Mouse (Mus musculus) gastrocnemius, postnatal 25 days (tissue): ENCODE data around the gene Col6a6. TPM values are rescaled to one million over a fixed set of nuclear protein-coding genes. Genes with fewer than 3 reads are reported as not detected.
"Not testable (repeated sequence)": the region's sequence is repeated elsewhere in the genome, so short reads cannot be mapped to it uniquely, and the experiment has no call there.

Source experiments
- DNase-seq: peaks from one replicate; pipeline ENCODE4 v3.0.0; 2022
- long read RNA-seq, 2 experiments: library from polyadenylated mRNA; stranded (forward); transcript quantifications; one replicate each; pipeline ENCODE4 v2.0.0; 2021
- total RNA-seq, 2 experiments: library from RNA; stranded (reverse); gene quantifications; 1 replicate in 1 of 2; 2 replicates in 1 of 2; pipeline ENCODE4 v1.2.3; 2021

Col6a6 gene
- total RNA-seq = 1 to 10 TPM; 4.4 to 4.7 TPM
- long read RNA-seq, experiment 1 = 0 reads
- long read RNA-seq, experiment 2, partial matches to known transcripts = 1 of 1 reads
- long read RNA-seq, experiment 2, other reads (novel, unspliced or antisense) = 0 of 1 reads

DNA sequence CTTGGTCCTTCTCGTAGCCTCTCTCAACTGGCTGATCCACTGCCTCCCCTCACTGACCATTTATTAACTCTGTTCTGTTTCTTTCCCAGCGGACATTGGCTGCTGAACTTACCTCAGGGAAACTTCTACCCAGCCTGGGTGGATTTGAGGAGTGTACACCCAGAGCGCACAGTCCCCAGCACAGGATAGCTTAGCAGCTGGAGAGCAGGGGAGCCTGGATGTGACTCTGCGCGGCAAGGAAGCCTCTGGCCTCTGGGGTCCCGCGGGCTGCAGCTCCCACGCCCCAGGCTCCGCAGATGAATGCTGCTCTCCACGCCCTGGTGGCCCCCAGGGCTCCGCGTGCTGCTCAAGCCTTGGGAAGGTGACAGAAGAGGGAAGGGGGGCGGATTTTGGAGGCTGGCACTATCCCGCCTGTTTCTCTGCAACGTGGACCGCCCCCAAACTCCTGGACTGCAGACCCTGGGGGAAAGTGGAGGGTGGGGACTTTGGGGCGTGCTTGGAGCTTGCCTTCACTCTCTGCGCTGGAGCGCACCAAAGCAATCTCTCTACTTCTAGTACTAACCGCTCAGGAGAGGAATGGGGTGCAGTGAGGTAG lies at the start of gene Col6a6:
TSS of gene Col6a6 (minus strand) at position 370 of the 595 bp plus-strand sequence.
- DNase-seq = peak; percentile 19

DNA sequence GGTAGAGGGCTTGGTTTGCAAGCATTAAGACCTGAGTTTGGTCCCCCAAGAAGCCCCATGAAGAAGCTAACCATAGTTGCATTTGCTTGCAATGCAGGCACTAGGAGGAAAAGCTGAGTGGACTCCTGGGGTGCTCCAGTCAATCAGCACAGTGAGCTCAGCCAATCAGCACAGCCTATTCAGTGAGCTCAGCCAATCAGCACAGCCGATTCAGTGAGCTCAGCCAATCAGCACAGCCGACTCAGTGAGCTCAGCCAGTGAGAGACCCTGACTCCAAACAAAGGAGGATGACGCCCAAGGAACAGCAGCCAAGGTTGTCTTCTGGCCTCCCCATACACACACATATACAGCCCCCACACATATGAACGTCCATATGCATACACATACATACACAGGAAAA lies 48.2 kb upstream of the Col6a6 start:
- DNase-seq = no peak

DNA sequence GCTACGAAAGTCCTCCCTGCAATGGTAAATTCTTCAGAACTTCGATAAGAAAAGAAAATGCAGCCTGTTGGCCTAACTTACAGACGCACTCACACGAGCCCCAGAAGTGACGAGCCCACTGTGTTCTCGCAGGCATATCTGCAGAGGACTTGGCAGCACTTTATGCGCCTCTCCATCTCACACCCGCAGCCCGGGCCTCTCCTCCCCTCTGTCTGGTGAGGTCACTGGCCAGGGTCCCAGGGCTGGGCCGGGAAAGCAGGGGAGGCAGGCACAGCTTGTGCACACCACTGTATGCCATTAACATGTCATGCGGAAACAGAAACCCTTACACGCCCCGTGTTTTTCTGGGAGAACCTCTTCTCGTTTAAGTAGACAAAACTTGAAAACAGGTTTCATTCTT lies 43.7 kb upstream of the Col6a6 start:
- peak; percentile 19 for DNase-seq

DNA sequence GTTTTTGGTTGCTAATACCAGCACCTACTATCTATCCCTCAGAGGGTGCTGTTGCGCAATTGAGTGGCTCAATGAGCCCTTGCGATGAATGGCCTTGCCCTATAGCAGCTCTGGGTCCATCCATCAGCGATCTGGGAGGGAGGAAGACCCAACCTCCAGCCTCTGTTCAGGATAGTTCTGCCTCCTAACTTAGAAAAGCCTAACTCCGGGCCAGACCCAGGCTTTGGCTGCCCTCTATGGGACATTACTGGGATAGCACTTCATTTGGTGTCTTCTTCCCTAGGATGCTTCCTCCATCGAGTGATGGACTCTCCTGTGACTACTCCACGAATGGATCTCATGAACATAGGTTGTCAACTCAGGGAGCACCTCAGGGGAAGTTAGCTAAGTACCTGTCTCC lies 29.8 kb upstream of the Col6a6 start:
- peak; percentile 16 for DNase-seq

DNA sequence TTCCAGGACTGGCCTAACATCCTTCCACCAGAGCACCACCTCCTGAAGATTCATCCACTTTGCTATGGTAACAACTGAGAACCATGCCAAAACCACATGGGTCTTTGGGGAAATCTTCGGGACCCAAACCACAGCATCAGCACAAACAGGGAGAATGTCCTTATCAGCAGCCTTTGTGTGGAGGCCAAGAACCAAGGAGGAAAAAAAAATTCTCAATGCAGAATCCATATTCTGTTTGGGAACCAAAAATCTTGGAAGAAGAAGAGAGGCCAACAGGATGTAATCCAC lies 24.8 kb upstream of the Col6a6 start:
- no peak for DNase-seq

DNA sequence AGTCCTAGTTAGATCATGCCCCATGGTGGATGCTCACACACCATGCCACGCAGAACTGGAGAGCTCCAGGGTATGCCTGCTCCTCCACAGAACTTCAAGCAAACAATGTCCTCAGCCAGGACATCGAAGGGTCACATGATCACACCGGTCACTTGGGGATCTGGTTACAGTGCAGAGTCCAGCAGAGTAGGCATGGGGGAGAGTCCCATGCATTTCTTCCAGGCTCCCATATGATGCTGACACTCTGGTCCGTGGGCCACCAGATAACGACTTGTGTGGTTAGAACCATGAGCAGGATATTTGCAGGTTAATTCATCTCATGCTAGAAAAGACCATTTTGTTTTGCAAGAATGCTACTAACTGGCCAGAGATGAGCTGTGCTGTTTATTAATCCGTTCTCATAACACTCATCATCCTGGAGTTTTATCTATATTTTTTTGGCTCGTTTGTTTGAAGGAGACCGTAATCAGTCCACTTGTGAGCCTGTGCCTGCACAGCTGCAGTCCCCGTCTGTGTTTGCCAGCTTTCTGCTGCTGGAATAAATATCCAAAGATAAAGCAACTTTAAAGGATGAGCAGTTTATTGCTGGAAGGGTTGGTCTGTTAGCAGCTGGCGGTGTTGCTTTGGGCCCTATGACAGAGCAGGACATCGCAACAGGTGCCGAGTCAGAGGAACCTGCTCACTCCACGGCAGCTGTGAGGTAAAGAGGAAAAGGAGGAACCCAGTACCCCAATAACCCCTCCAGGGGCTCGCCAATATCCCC lies 24.2 kb upstream of the Col6a6 start:
- DNase-seq = peak; percentile 21

DNA sequence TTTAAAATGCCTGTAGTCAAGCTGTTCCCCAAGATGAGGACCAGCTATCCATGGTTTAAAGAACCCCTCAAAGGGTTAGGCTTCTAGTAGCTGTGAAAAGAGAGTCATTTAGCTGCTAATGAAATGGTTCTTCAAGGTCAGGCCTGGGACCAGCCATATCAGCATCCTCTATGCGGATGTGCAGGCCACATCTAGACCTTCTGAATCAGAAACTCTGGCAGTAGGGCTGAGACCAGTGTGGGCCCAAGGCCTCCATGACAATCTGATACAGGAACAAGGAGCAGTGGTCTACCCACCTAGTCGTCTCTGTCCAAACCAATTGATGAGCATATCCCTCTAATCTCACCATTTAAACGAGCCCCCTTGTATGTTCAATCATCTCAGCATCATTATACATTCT lies 23.1 kb upstream of the Col6a6 start:
- no peak for DNase-seq

DNA sequence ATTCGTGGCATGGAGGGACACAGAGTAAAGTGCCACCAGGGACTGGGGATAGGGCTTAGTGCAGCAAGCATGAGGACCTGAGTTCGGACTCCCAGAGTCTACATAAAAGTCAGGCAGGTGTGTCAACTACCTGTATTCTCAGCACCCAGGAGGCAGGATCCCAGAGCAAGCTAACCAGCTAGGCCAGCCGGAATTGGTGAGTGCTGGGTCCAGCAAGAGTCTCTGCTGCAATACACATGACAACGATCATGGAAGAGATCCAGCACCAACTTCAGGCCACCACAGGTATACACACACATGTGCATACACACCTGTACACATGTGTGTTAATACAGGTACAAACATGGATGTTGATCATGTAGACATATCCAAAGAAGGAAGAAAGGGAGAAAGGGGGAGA lies 20.4 kb upstream of the Col6a6 start:
- DNase-seq = no peak

DNA sequence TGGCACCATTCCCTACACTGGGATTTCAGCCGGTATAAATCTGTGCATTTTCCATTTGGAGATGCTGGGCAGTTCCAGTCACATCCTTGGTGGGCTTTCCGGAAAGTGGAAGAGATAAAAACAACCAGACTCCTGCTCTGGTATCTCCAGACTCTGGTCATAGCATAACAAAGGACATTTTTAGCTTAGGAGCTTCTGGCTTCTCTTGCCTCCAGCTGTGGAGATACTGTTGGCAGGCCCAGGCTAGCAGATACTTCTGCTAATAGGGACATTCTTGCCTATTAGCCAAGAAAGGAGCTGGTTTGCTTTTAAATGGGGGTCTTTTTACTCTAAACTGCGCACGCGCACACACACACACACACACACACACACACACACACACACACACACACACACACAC lies 19.3 kb upstream of the Col6a6 start:
- DNase-seq = peak; percentile 23

DNA sequence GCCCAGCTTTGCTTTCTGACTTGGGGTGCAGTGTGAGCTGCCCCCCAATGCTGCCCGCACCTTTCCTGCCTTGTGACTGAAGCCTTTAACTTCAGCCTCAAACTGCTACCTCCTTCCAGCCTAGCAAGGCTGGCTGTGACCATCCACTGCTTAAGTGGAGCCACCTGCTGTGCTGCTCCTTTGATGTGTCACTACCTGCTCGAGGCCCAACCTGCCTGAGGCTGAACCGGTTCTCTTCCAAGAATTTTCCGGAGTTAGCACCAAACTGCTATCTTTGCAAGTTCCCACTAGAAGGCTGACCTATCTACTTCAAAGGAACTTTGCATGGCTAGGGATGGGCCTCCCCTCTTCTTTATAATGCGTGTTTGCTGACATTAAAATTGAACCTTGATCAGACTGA lies 13.4 kb upstream of the Col6a6 start:
- DNase-seq = not testable (repeated sequence)

DNA sequence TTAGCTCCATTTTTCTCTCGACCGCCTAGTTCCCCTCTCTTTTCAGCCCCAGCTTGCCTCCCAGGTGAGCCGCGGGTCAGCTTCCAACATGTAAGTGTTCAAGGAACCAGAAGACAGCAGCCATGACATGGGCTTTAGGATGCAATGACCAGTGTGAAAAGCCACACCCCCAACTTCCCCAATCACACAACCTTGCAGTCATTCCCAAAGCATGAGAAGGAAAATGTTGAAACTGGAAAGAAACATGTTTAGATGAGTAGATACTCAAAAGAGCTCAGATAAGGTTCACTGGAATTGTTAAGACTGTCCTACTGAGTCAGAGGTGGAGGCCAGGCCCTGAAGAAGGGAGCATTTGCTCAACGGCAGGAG lies 11.2 kb upstream of the Col6a6 start:
- DNase-seq = no peak

DNA sequence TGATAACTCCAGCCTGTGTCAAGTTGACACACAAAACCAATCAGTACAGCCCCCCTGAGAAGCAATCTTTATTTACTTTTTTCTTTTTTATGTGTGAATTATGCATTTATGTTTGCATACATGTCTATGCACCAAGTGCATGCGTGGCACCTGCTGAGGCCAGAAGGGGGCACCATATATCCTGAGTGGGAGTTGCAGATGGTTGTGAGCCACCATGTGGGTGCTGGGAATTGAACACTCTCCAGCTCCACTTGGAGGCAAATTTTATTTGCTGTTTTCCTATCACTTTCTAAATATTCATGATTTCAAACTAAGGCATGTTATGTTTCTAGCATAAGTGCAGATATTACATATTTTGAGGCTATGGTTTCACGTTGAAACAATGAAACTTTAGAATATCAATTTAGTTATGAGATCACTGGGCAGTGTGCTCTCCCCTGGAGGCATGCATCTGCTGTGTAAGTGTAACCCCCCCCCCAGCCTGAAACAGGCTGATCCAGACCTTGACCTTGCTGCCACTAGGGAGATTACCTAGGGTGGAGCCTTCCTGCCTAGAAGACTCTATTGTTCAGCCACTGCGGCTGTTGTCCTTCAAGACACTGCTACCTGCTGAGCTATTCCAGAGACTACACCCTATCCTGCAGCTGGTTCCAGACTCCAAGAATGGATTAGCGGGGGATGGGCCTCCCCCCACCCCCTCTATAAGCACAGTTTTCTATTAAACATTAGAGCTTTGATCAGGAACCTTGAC lies 10.6 kb upstream of the Col6a6 start:
- DNase-seq = no peak

DNA sequence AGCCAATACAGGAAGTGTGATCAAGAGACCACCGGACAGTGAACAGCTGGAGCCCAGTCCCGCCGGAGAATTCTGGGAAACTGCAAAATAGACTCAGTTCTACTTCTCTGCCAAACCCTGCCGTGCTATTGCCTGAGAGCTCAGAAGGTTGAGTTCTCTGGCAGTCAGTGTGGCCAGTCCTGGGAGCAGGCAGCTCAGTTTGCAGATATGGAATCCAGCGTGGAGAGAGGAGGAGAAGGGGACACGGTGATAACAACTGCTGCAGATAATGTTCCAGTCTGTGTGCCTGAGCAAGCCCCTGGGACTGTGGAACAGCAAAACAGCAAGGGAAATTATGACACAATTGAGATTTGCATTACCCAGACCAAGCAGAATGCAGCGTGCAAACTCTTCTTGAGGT lies 7.6 kb upstream of the Col6a6 start:
- DNase-seq = peak; percentile 48

DNA sequence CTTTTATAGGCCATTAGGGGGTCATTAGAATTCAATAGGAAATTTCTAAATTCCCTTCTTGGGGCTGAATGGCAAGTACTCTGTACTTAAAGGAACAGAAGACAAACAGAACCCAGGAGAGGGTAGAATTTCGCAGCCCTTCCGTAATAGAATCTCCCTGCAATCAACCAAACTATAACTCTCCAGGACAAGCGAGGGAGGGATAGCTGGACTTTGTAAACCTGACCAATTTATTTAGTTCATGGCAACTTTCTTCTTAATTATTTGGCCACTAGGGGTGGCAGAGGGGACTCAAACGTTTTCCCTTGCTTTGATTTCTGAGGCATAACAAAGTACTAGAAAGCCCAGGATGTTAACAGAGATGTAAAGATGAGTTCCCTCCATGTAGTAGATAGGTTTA lies 6.8 kb upstream of the Col6a6 start:
- DNase-seq = no peak

DNA sequence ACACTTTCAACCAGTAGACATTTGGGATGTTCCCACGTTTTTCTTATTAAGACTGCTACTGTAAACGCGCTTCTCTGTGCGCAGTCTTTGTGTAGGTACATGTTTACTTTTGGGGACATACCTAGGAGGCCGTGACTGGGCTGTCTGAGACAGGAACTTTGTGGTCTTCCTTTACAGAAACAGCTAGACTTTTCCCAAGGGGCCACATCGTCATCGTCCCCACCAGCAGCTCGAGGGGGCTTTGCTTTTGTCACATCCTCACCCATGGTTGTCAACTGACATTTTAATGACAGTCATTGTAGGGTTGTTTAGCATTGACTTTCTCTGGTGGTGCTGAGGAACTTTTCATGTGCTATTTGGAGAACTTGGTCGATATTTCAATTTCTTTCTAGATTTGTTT lies 3.3 kb upstream of the Col6a6 start:
- no peak for DNase-seq

DNA sequence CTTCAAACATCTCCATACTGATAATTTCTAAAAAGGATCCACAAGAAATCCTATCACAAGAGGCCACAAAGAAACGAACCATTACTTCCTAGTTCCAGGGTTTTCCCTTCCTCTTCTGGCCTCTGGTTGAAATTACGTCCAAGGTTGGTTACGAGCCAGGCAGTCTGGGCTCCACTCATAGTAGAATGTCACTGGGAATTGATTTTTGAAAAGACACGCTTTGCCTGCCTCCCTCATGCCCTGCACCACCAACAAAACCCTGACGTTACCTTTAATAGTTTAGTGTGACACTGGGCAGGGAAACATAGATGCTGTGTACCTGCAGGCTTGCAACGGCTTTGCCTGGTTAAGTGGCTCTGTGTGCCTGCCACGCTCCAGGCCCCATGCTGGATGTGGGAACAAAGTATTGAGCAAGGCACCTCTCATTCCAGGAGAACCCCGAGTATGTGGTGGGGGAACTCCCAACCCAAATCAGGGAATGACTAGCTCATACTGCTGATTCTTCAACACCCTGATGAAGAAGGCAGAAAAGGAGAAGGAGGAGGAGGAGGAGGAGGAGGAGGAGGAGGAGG lies 798 bp downstream of the Col6a6 start:
- DNase-seq = peak; percentile 19

DNA sequence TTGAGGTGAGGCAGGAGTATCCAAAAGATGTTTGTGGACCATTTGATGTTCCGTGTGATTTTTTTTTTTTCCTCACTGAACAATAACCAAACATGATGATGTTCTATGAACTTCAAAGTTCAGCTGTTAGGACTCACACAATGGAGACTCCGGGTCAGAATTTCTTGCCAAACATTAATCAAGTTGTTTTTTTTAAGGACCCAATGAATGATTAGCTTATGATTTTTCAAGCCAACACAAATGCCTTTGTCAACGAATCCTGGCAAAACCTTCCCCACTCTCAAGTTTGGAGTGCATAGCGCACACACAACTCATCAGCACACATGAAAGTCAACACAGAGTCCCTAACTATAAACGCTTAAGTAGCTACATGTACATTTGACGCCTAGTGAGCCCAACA lies 7.2 kb downstream of the Col6a6 start:
- no peak for DNase-seq

DNA sequence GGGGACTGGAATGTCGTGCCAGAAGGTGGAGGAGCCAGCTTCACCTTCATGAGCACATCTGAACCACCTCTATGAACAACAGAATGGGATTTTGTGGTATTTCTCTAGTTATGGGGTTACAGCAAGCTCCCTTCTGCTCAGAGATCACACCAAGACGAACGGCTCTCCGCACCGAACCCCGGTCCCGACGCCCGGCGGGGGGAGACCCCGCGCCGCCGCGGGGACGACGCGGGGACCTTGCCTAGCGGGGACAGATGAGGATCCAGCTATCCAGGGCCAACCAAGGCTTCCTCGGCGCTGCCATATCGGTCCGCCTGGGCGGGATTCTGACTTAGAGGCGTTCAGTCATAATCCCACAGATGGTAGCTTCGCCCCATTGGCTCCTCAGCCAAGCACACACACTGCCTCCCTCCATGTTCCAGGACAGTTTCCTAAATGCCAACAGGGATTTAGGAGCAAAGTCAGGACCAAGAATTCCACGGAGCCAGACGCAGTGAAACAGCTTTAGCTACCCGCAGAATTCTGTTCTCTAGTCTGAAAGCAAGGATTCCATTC lies 8.7 kb downstream of the Col6a6 start:
- no peak for DNase-seq

DNA sequence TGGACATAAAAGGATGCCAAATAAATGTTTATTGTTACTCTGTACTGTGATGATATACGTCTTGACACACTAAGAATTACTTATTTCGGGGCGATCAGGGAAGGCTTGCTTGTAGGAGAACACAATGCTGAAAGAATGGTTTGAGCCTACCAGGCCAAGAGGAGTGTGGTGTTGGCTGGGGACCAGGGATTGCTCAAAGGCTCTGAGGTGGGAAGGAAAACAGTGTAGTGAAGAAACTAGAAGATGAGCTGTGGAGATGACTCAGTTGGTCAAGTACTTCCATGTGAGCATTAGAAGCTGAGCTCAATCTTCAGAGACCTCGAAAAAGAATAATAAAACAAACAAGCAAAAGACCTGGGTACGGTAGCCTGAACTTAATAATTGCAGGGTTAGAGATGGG lies 13.5 kb downstream of the Col6a6 start:
- peak; percentile 70 for DNase-seq

DNA sequence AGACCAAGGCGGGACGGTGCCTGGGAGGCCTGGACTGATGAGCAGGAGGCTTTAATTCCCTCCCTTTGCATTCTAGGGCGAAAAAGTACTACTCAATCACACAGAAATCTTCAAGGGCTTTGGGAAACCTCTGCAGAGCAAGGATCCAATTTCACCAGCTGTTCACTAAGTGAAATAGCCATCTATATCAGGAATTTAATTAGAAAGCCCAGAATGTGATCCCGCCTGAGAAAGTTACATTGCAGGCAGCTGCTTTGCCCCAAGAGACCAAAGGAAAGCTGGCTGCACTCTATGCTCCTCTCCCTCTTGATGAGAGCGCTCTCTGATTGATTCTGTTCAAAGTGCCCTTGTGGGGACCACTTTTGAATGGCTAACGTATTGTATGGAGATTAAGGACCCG lies 16.5 kb downstream of the Col6a6 start:
- DNase-seq = peak; percentile 53

DNA sequence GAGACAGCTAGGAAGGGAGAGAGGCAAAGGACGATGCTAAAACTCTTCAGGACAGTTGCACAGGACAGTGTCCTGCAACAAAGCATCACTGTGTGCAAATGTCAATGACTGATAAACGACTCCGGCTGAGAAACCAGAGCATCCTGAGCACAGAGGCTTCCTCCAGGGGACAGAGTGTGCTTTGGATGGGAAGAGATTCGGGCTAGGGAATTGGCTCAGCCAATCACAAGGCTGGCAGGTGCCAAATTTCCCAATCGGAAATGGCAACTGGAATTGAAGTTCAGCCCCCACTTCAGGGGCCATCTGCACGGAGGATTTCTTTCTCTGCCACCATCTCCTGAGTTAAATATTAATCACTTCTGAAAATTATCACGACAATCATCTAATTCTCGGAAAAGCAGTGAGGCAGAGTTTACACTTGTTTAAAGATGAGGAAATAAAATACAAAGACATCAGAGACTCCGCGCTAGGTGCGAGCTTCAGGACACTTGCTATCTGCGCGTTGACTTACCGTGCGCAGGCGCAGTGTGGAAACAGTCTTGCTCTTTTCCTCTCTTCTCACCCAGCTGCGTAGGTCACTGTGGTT lies 18.9 kb downstream of the Col6a6 start:
- DNase-seq = peak; percentile 30

DNA sequence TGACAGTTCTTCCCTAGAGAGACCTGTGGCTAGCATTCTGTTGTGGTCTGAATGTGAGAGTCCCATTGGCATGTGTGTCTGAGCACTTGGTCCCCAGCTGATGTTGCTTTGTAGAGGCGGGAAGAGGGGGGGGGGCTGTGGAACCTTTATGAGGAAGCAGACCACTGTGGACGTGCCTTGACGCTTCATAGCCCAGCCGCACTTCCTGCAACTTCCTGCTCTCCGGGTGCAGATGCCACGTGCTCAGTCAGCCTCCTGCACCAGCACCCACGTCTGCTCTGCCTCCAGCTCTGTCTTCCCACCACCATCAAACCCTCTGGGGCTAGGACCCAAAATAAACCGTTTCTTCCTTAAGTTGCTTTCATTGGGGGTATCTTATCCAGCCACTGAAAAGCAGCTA lies 24.5 kb downstream of the Col6a6 start:
- DNase-seq = no peak
